Mouse (Mus musculus) lung, embryonic 15.5 days (tissue): ENCODE results near the gene Bnc2. TPM values are rescaled to one million over a fixed set of nuclear protein-coding genes. Genes with fewer than 3 reads are reported as not detected.

Experiments
- ATAC-seq: fragments of 200-750 bp; cut with Nextera tagmentation; 2 replicates; pipeline ENCODE4 v1.8.0; 2017; ENCODE audit warnings: moderate number of reproducible peaks, borderline replicate concordance; ENCODE audit not compliant: low FRiP score, low TSS enrichment; ENCODE audit errors: extremely low read depth
- H3K27ac ChIP-seq: fragments of 300-500 bp; sonication (generic); 2 replicates; pipeline ENCODE4 v1.5.1; 2015; ENCODE audit warnings: moderate library complexity, mild to moderate bottlenecking, inconsistent platforms
- H3K27me3 ChIP-seq: fragments of 300-500 bp; sonication (generic); 2 replicates; pipeline ENCODE4 v1.6.1; 2015; ENCODE audit warnings: inconsistent platforms
- H3K36me3 ChIP-seq: fragments of 300-500 bp; sonication (generic); 2 replicates; pipeline ENCODE4 v1.6.1; 2015; ENCODE audit warnings: inconsistent platforms
- H3K4me1 ChIP-seq: fragments of 300-500 bp; sonication (generic); 2 replicates; pipeline ENCODE4 v1.6.1; 2015; ENCODE audit warnings: inconsistent platforms
- H3K4me2 ChIP-seq: fragments of 300-500 bp; sonication (generic); 2 replicates; pipeline ENCODE4 v1.6.1; 2015; ENCODE audit warnings: inconsistent platforms, mild to moderate bottlenecking, moderate library complexity
- H3K4me3 ChIP-seq: fragments of 300-500 bp; sonication (generic); 2 replicates; pipeline ENCODE4 v1.5.1; 2015; ENCODE audit warnings: mild to moderate bottlenecking, inconsistent platforms
- H3K9ac ChIP-seq: fragments of 300-500 bp; sonication (generic); 2 replicates; pipeline ENCODE4 v1.6.1; 2015; ENCODE audit warnings: inconsistent platforms
- H3K9me3 ChIP-seq: fragments of 300-500 bp; sonication (generic); 2 replicates; pipeline ENCODE4 v1.6.1; 2016; ENCODE audit warnings: inconsistent platforms
- WGBS: fragments of 180-500 bp; shearing (Covaris S2); methylation state at CpG from one replicate; pipeline ENCODE4 v1.1.7; 2015; 5-methylcytosine and 5-hydroxymethylcytosine counted together
- polyA plus RNA-seq: library from polyadenylated mRNA; unstranded; fragments of >200 nt; fragmentation: Nextera tagmentation; extraction: Ambion mirVana; gene quantifications from 2 replicates; pipeline ENCODE4 v1.2.1, GENCODE M21; 2015

Gene Bnc2
- polyA plus RNA-seq: 5.8 and 6.0 TPM in 2 replicates

DNA sequence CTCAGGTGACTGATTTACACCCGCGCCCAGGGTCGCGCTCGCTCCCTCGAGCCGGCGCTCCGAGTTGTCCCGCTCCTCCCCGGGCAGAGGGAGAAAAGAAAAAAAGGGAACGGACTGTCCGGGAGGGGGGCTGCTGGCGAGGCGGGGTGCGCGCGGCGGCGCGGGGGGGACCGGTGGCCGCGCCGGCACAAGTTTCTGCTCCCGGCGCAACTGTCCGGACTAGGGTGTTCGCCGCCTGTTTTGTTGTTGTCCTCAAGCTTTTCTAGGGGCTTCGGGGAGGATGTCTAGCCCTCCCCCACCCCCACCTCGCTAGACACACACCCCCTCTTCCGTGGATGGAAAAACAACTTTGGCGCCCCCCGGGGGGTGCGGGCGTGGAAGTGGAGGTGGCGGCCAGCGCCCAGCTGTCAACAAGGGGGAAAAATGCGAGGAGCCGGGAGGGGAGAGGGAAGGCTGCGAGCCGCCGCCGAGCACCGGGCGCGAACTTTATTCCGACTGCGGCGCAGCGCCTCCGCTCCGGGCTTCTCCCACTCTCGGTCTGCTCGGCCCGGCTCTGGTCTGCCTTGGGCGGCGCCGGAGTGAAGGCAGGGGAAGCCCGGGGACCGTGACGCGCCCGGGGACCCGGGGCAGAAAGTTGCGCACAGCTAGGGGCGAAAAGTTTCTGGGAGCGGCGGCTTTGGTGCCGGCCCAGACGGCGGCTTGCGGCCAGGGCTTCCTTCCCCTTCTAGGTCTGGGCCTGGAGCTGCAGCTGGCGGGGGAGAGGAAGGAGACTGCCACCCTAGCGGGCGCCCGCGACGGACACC is at the start of gene Bnc2:
TSS of gene Bnc2 (minus strand) at position 105 of the 803 bp plus-strand sequence.
- ATAC-seq: peak; percentile 76; the same call in 1 of the 2 replicates
- H3K27ac ChIP-seq: peak within 1 kb of the TSS; percentile 63
- WGBS: 1% methylated on average over 72 of the region's 80 CpGs

DNA sequence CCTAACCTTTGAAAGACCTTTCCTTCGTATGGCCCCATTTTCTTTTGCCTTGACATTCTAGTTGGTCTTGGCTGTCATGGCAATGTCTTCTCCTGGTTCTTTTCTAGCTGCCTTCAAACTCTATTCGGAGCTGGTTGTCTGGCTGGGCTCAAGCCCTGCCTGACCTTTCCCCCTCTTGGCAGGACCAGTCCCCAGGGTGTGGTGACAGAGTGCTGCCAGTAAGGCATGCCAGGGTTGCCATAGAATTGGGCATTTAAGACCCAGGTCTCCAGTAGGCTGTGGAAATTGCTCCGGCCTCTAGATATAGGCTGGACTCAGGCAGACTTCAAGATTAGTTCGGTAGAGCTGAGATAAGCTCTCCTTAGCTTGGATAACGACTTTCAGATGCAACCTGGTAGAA is 32.9 kb upstream of the Bnc2 start:
- H3K4me3 ChIP-seq: no peak overlapping the region
- no peak overlapping the region for H3K4me2 ChIP-seq
- H3K9ac ChIP-seq: no peak overlapping the region
- no peaks in the 10 kb centered on the region for H3K27me3 ChIP-seq
- ATAC-seq: no peak
- H3K27ac ChIP-seq: no peak overlapping the region
- no peaks in the 10 kb centered on the region for H3K4me1 ChIP-seq
- WGBS: 63% methylated on average over 5 of the region's 5 CpGs
- no peaks in the 10 kb centered on the region for H3K36me3 ChIP-seq
- no peaks in the 10 kb centered on the region for H3K9me3 ChIP-seq

More for the DNA sequence above, at the start of gene Bnc2:
- Histone ChIP-seq H3K9me3 (no peaks in the 10 kb centered on the region), H3K27me3 (peaks cover 66% of the 10 kb centered on the region), H3K4me3 (peak within 1 kb of the TSS; percentile 71), H3K4me1 (peaks cover 19% of the 10 kb centered on the region; the same call in 1 of the 2 replicates), H3K36me3 (no peaks in the 10 kb centered on the region), H3K4me2 (peak within 1 kb of the TSS; percentile 91), H3K9ac (peak within 1 kb of the TSS; percentile 49)

DNA sequence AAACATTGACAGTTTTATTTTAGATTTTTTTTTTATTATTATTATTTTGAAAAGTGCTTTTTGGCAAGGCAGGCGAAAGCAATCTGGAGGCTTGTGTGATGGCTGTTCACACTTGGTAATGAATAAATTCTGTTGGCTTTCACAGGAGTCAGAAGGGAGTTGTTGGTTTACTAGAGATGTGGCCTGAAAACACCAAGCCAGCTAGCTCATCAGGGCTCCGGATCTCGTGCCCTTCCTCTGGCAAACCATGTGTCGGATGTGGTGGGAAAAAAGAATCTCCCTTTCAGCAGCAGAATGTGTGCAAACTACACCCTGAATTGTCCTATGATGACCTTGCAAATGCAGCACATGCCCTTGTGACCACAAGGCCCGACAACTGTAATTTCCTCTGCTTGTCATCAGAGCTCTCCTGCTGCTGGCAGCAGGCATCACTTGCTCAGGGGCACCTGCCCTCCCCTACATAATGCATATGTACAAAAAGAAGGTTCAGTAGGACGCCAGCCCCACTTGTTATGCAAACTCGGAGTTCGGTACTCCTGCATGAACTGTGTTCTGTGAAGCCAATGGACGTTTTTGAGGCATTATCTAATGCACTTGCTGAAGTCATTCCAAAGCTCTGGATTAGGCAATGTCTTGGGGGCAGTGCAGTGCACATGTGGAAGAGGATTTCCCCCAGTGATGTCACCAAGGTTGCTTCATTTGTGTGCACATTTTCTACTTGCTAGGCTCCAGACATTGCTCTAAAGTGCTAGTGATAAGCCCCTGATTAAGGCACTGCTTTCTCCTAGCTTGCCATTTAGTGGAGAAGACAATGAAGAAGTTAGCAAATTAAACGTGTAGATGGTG is 10.7 kb upstream of the Bnc2 start:
- H3K9me3 ChIP-seq: no peaks in the 10 kb centered on the region
- 66% methylated on average over 10 of the region's 10 CpGs for WGBS
- H3K36me3 ChIP-seq: no peaks in the 10 kb centered on the region
- H3K4me3 ChIP-seq: no peak overlapping the region
- H3K27me3 ChIP-seq: no peaks in the 10 kb centered on the region; the same call in 1 of the 2 replicates
- no peak overlapping the region for H3K27ac ChIP-seq
- H3K4me2 ChIP-seq: no peak overlapping the region
- no peaks in the 10 kb centered on the region for H3K4me1 ChIP-seq
- no peak for ATAC-seq
- no peak overlapping the region for H3K9ac ChIP-seq

DNA sequence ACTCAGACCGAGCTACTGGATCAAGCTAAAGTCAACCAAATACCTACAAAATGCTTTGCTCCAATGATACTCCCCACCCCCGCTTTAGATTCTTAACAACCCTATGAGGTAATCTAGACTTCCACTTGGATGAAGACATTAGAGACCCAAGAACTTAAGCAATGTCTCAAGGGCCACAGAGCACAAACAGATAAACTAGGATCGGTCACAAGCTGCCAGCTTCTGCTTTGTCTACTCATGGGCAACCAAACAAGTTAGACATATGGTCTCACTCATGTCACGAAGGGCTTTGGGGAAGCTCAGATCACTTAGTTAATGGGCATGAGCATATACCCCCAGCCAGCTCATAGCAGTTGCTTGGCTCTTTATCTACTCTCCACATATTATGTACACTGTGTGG is 9.9 kb upstream of the Bnc2 start:
- H3K36me3 ChIP-seq: no peaks in the 10 kb centered on the region
- no peaks in the 10 kb centered on the region; the same call in 1 of the 2 replicates for H3K27me3 ChIP-seq
- H3K4me3 ChIP-seq: no peak overlapping the region
- H3K9me3 ChIP-seq: no peaks in the 10 kb centered on the region
- no peak for ATAC-seq
- H3K4me2 ChIP-seq: no peak overlapping the region
- no peak overlapping the region for H3K9ac ChIP-seq
- WGBS: 80% methylated on average over 4 of the region's 4 CpGs
- H3K4me1 ChIP-seq: no peaks in the 10 kb centered on the region
- H3K27ac ChIP-seq: no peak overlapping the region

DNA sequence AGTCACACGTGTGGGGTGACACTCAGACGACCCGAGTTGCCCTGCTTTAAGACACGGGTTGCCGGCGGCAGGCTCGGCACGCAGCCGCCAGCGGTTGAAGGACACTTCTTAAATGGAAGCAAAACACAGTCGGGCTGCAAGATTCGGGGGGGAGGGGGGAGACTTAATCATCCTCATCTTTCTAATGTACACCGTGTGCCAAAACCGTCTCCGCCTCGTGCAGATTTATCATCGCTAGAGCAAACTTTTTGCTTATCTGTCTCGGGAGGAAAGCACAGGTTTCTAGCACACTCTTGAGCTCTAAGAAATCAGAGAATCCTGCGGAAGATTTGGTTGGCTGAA is 870 bp upstream of the Bnc2 start:
- no peak for ATAC-seq
- peak overlapping the region; percentile 49 for H3K9ac ChIP-seq
- 1% methylated on average over 19 of the region's 19 CpGs for WGBS
- no peaks in the 10 kb centered on the region for H3K9me3 ChIP-seq
- peak overlapping the region; percentile 63 for H3K27ac ChIP-seq
- peaks cover 19% of the 10 kb centered on the region; the same call in 1 of the 2 replicates for H3K4me1 ChIP-seq
- H3K4me3 ChIP-seq: peak overlapping the region; percentile 71
- no peaks in the 10 kb centered on the region for H3K36me3 ChIP-seq
- peaks cover 61% of the 10 kb centered on the region for H3K27me3 ChIP-seq
- peak overlapping the region; percentile 91 for H3K4me2 ChIP-seq

DNA sequence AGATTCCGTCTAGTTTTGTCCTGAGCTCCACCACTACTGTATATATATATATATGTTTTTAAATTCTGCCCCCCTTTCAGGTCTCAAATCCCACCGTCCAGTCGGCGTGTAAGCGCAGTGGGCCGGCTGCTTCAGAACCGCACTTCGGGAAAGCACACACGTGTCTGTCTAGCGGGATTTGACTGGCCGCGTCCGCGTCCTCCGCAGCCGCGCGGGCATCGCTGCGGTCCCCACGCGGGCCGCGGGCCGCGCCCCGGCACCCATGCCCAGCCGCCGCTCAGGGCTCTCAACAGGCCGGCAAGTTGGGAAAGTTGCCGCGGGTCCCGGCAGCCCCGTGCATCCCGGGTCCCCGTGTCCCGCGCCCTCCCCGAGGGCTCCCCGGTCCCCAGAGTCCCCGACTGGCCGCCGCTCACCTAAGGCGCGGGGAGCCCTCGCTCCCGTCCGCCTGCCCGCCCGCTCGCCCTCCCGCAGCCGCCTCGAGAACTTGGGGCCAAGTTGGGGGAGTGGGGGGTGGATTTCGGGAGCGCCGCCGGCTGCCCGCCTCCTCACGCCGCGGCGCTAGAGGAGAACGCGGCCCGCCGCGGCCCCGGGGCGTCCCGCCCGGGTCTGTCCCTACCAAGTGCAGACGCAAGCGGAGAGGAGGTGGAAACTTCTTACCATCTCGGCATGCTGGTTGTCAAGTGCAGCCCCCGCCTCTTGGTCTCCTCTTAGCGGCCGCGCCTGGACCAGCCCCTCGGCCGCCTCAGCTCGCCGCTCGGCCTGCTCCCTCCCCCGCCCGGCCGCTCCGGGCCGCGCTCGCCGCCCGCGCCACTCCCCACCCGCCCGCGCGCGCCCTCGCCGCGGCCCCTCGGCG is 531 bp downstream of the Bnc2 start:
- WGBS: under 1% methylated on average over 92 of the region's 104 CpGs

DNA sequence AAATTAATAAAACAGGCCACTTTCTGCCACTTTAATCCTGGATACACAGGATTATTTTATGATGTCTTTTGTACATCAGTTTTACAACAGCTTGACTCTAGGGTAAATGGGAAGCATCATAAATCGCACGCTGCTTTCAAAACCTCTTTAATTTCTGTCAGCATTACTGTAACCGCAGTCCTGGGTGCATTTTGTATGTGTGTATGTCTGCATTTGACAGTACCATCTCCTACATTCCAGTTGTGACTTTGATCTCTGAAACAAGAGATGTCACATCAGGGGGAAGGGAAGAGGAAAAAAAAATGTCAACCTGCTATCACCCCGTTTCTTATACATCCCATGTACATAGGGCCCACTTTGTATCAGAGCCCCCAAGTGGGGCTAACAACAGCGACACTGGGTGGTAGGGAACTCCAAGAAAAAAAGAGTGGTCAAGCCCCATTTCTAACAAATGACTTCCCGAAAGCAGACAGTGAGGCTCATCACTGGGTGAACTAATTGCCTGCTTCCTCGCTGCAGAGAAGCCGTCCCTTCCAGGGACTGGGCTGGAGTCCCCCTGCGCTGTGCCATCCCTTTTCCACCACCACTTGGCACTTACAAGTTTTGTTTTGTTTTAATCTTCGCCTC is 1.3 kb downstream of the Bnc2 start:
- H3K4me3 ChIP-seq: peak overlapping the region; percentile 71
- H3K36me3 ChIP-seq: no peaks in the 10 kb centered on the region
- H3K4me2 ChIP-seq: peak overlapping the region; percentile 91
- peaks cover 76% of the 10 kb centered on the region for H3K27me3 ChIP-seq
- no peak for ATAC-seq
- no peaks in the 10 kb centered on the region for H3K9me3 ChIP-seq
- peaks cover 19% of the 10 kb centered on the region; the same call in 1 of the 2 replicates for H3K4me1 ChIP-seq
- H3K9ac ChIP-seq: peak overlapping the region; percentile 49; the same call in 1 of the 2 replicates
- WGBS: 15% methylated on average over 10 of the region's 10 CpGs
- H3K27ac ChIP-seq: no peak overlapping the region

More for the DNA sequence above, 531 bp downstream of the Bnc2 start:
- peak overlapping the region; percentile 91 for H3K4me2 ChIP-seq
- peaks cover 70% of the 10 kb centered on the region for H3K27me3 ChIP-seq
- H3K9me3 ChIP-seq: no peaks in the 10 kb centered on the region
- peak; percentile 77 for ATAC-seq
- H3K4me3 ChIP-seq: peak overlapping the region; percentile 71
- H3K27ac ChIP-seq: peak overlapping the region; percentile 63
- no peaks in the 10 kb centered on the region for H3K36me3 ChIP-seq
- peaks cover 19% of the 10 kb centered on the region; the same call in 1 of the 2 replicates for H3K4me1 ChIP-seq
- H3K9ac ChIP-seq: peak overlapping the region; percentile 49

DNA sequence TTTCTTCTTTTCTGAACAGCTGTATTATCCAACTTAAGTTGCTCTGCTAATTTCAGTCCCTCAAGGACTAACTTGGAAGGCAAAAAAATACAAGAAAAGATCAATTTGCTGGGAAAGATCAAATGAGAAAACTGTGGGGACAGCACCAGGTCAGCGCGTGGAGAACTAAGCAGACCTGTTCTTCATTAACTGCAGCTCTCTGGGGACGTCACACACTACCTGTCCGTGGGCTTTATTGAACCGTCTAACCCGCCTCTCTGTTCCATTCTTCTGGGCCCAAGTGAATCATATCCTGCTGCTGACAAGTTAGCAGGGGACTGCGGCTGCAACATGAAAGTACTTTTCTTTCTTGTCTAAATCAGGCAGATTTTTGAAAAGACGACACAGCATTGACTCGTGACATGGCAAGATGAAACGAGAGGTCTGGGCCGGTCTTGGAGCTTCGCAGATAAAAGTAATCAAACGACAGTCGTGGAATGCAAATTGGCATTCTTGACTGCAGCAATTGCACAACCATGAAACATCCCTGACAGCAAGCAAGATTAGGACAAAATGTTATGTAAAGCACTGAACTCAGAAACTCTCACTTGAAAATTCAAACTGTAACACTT is 2.8 kb downstream of the Bnc2 start:
- Histone ChIP-seq H3K4me3 (no peak overlapping the region), H3K9me3 (no peaks in the 10 kb centered on the region), H3K9ac (no peak overlapping the region), H3K27me3 (peaks cover 65% of the 10 kb centered on the region), H3K27ac (no peak overlapping the region), H3K36me3 (no peaks in the 10 kb centered on the region), H3K4me2 (no peak overlapping the region), H3K4me1 (peaks cover 19% of the 10 kb centered on the region; the same call in 1 of the 2 replicates)
- no peak for ATAC-seq
- WGBS: 13% methylated on average over 14 of the region's 14 CpGs

DNA sequence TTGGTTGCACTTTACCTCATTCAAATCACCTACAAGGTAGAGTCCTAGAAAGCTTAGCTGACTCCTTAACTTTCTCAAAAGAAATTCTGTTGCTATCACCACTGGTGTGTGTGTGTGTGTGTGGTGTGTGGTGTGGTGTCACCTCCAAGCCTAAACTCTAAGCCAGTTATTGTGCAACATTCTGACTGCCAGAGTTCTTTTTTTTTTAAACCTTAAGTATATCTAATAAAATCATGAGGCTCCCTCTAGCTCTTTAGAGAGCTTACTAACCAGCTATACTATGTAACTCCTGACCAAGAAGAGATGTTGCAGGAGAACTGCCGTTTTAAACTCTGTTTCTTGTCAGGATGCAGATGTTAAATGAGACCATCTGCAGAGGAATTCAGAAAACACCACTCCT is 4.1 kb downstream of the Bnc2 start:
- Histone ChIP-seq H3K4me1 (peaks cover 16% of the 10 kb centered on the region; the same call in 1 of the 2 replicates), H3K9me3 (no peaks in the 10 kb centered on the region), H3K4me3 (no peak overlapping the region), H3K27me3 (peaks cover 53% of the 10 kb centered on the region), H3K9ac (no peak overlapping the region), H3K27ac (no peak overlapping the region), H3K4me2 (no peak overlapping the region), H3K36me3 (no peaks in the 10 kb centered on the region)
- WGBS: 22% methylated on average over 1 of the region's 1 CpGs
- no peak for ATAC-seq

DNA sequence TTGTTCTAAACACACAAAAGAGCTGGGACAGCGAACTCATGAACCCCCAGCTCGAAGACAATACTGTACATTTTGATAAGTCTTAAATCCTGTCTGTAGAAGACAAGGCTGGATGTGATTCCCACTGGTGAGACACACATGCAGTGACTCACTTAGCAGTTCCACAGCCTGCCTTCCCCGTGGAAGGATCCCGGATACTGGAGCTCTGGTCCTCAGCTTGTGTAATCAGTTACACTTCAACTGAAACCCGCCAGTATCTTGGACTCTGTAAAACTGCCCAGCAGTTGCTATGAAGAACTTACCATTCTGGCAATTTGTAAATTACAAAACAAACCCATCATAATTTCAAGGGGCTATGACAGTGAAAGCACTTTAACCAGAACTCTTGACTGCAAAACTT is 5.4 kb downstream of the Bnc2 start:
- H3K4me2 ChIP-seq: no peak overlapping the region
- no peaks in the 10 kb centered on the region for H3K9me3 ChIP-seq
- peaks cover 48% of the 10 kb centered on the region for H3K27me3 ChIP-seq
- no peaks in the 10 kb centered on the region for H3K36me3 ChIP-seq
- no peak for ATAC-seq
- WGBS: 44% methylated on average over 5 of the region's 5 CpGs
- no peak overlapping the region for H3K4me3 ChIP-seq
- 0 out of 2 replicates have a peak, but pooled peaks cover 13% of the 10 kb centered on the region for H3K4me1 ChIP-seq
- H3K27ac ChIP-seq: no peak overlapping the region
- no peak overlapping the region for H3K9ac ChIP-seq
